Mouse (Mus musculus) olfactory bulb, adult 2 months (tissue): Measurements from ENCODE around the gene Vrk3.

Source experiments
- CTCF ChIP-seq: fragments of 200-500 bp; IDR thresholded peaks from 2 replicates; pipeline ENCODE4 v1.5.1; 2012; ENCODE audit warnings: low read depth, mild to moderate bottlenecking, low read length, moderate library complexity; ENCODE audit not compliant: insufficient read depth
- POLR2A ChIP-seq: fragments of 200-500 bp; IDR thresholded peaks from 2 replicates; pipeline ENCODE4 v1.6.1; 2012; ENCODE audit warnings: mild to moderate bottlenecking, low read depth, low read length, moderate library complexity; ENCODE audit not compliant: insufficient read depth

- no peak for TF ChIP-seq CTCF
- TF ChIP-seq POLR2A = no peak
These were observed 45.2 kb upstream of the Vrk3 start for GRCm38 (mm10) chr7:44702985-44703384.
